Mouse (Mus musculus) ovary, adult 10 weeks (tissue): ENCODE results near the gene Mapkapk3. TPM values are rescaled to one million over a fixed set of nuclear protein-coding genes. Genes with fewer than 3 reads are reported as not detected.

Experiments
- polyA plus RNA-seq: library from polyadenylated mRNA; stranded (reverse); fragments of 350-450 nt; fragmentation: Illumina TruSeq; extraction: RNeasy Lipid Tissue Mini Kit (QIAGEN cat#74804); gene quantifications from one replicate; pipeline ENCODE4 v1.2.3, GENCODE M21; 2014

The Mapkapk3 gene
- polyA plus RNA-seq: 1.5 TPM

GRCm38 (mm10) chr9:107289211-107290076, at the start of gene Mapkapk3:
Gene Mapkapk3 (minus strand): TSS chr9:107289877.

GRCm38 (mm10) chr9:107338172-107338883, 48.7 kb upstream of the Mapkapk3 start, which contains the start of gene Hemk1:
Gene Hemk1 (minus strand): TSS chr9:107338350.

GRCm38 (mm10) chr9:107296016-107296040, 6.2 kb upstream of the Mapkapk3 start, which contains the start of gene Cish:
Gene Cish (plus strand): TSS chr9:107296026.

GRCm38 (mm10) chr9:107231539-107232139, 58.0 kb downstream of the Mapkapk3 start, which contains the start of gene Dock3:
Gene Dock3 (minus strand): TSS chr9:107231909.

Other genes with a start within 250 kb of the Mapkapk3 start
- 1.3 TPM for gene Dock3, start 58.0 kb downstream of the Mapkapk3 start, polyA plus RNA-seq
- 0.54 TPM for gene Cish, start 6.1 kb upstream of the Mapkapk3 start, polyA plus RNA-seq
- 1.2 TPM for gene Hemk1, start 48.5 kb upstream of the Mapkapk3 start, polyA plus RNA-seq
- not detected for gene 6430571L13Rik, start 50.7 kb upstream of the Mapkapk3 start, polyA plus RNA-seq
- gene Cacna2d2, start 109.7 kb upstream of the Mapkapk3 start, polyA plus RNA-seq: 0.26 TPM
- not detected for gene Tmem115, start 244.1 kb upstream of the Mapkapk3 start, polyA plus RNA-seq